Mouse (Mus musculus): Measurements from ENCODE around the gene Cdk5rap2.

Cdk5rap2 gene

DNA sequence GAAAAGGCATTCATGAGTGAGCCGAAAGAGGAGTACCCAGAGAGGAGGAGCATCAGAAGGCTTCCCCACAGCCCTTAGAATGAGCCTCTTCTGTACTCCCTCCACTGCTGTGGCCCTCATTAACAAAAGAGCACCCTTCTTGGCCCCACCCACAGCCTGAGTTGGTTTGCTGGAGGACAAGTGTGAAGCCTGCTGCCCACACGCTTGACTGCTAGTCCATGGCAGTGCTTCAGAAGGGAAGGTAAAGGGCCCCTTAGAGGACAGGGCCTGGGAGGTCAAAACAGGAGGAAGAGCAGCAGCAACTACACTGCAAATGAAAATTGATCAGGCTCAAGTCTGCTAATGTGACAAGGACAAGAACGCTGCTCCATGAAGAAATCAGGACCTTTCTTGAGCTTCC, 56.6 kb downstream of the Cdk5rap2 start:
- DNase-seq: no peak

DNA sequence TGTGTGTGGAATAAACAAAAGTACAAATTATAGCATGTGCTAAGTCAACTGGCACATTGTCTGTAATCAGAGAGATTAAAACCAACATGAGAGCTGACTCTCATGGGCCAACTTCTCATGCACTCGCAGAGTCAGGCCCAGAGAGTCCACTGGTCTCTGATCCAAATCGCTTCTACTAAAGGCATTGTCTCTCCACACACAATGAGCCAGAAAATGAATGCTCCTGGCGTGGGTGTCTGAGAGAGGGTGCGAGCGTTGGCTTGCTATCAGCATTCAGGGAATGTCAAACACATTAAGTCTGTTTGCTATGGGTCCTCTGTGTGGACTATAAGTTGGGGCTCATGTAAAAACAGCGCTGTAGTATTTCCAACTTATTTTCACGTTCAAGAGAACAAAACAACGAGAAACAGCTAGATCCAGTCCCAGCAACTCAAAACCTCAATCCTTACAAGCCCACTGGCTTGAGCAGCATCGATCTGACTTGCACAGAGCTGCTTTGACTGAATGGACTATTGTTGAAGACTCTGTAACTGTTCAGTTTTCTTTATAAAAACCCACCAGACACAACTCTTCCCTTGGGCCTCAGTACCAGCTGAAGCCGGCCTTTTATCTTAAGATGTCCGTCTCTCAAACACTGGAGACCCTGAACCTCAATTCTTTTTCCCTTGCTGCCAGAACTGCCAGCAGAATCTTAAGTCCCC, 74.6 kb downstream of the Cdk5rap2 start:
- no peak for DNase-seq

DNA sequence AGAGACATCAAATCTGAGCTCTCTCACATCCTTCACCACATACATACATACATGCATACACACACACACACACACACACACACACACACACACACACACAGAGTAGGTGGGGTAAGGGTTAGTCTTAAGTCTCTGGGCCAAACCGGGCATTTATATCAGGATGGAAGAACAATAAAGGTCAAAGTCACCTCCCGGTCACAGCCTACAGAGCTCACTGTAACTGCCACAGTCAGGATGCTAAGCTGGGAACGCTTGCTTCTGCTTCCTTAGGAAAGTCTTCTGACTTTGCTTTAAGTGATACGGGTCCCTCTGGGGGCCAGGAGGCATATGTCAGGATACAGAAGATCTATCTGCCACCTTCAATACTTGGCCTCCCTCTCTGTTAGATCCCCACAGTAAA, 75.2 kb downstream of the Cdk5rap2 start:
- DNase-seq: no peak

DNA sequence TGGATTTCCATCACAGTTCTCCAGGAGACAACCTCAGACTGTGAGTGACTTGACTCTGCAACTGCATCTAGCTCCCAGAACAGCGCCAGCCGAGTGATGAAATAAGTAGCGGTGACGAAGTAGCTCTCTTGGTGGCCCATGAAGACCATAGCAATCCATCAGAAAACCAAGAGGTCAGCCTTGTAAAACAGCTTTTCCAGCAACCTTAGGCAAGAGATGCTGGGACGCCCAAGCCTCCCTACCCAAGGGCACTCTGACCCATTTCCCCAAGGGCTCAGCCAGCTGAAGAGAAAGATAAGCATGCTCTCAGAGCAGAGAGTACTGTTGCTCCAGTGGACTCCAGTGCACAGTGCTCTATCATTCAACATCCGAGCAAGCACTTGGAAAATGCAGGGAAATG, 77.3 kb downstream of the Cdk5rap2 start:
- no peak for DNase-seq

DNA sequence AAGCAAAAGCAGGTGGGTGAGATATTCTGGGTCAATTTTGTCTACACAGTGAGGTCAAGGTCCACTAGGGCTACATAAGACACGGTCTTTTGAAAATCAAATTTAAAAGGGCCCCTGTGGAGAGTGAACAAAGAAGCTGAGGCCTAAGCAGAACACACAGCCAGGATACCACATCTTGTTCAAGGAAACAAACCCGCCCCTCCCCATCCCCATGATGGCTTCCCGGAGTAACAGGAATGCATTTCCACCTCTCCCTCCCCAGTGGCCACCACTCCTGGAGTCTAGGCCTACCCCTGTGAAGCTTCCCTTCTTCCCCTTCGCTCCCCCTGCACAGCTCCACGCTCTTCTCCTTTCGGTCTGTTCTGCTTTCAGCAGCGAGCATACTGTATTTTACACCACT, 77.7 kb downstream of the Cdk5rap2 start:
- no peak for DNase-seq

DNA sequence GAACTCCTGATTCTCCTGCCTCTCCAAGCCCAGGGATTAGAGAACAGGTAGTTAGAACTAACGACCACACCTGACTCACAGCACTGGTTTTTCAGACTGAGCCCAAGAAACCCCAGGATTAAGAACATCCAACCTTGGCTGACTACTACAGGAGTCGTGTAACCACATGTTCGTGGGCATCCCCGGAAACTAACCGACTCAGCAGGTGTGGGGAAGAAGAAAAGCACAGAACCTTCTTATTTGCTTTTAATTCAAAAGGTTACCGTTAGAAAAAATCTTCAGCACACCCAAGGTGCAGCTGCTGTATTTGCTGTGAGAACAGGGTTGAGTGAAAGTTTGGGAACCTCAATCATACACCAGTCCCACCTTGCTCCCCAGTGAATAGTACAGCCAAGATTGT, 79.1 kb downstream of the Cdk5rap2 start:
- DNase-seq: no peak

DNA sequence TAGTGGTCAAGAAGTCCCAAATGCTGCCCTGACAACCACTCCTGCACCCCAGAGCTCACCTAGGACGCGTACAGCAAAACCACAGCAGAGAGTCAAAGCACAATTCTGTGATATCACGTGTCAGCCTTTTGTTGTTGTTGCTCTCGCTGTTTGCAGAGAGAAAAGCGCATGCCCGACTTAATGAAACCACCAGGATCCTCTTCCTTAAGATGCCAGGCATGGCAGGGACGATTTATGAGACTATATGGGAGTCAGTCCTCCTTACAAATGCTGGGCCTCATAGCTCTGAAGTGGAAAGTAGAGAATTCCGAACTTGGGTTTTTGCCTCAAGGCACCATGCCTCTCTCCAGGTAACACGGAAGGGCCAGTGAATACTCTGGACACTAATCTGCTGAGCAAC, 82.2 kb downstream of the Cdk5rap2 start:
- DNase-seq: no peak

DNA sequence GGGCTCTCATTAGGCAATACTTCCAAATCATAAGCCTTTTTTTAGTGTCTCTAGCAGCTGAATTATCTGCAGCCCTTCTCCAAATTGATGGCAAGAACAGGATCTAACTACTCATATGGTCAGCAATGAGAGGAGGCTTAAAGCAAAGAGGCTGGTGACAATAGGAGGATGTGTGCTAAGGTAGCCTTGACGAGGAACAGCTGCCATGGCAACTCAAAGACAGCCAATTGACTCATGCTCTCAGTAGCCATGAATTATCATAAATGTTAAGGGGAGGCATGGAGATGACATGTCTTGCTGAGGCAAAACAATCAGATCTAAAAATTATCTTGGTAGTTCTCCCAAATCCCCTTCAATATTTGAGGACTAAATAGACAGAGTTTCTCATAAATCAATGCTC, 82.8 kb downstream of the Cdk5rap2 start:
- DNase-seq: no peak

DNA sequence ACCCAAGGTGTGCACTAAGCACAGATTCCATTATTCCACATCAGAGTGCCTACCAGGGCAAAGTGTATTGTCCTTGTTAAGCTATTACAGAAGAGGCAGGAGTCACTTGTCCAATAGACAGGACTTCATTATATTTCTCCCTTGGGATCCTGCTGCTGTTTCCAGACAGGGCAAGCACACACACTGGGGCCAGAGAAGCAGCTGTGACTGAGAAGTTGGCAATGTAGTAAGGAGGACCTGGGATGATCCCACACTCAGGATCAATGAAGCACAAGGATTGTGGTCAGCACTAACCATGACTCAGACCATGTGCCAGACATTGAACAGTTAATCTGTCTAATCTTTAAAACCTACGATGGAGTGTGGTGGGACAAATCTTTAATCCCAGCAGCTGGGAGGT, 88.7 kb downstream of the Cdk5rap2 start:
- no peak for DNase-seq

DNA sequence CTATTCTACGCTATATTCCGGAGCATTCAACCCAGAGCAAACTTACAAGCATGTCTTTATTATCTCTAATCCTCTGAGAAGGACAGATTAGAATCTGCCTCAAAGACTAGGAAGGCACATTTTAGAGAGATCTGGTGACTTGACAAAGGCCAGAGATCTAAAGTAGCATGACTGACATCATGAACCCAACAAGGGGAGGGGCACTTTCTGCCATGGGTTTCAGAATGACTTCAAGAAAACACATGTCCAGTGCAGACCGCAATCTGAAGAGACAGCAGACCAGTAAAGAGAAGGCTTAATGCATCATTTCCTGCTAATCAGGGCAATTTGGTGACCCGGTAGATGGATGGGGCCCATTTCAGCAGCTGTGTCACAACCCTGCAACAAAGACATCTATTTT, 98.1 kb downstream of the Cdk5rap2 start:
- no peak for DNase-seq

DNA sequence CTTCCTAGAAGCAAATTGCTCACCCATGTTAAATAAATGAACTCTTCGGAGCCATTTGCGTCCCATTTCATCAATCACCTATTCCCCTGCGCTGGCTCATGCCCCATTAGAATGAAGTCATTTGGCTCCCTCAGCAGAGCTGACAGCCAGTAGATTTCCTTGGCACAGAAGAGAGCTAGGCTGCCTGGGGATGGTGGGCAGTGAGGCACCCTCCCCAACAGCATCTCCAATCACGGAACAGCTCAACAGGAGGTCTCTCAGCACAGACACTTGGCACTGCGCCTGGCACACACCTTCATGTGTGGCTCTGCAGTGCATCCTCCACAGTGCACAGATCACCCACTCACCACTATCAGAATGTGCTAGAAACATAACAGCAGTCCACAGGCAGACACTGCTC, 98.7 kb downstream of the Cdk5rap2 start:
- peak; percentile 4 to 29 for DNase-seq

DNA sequence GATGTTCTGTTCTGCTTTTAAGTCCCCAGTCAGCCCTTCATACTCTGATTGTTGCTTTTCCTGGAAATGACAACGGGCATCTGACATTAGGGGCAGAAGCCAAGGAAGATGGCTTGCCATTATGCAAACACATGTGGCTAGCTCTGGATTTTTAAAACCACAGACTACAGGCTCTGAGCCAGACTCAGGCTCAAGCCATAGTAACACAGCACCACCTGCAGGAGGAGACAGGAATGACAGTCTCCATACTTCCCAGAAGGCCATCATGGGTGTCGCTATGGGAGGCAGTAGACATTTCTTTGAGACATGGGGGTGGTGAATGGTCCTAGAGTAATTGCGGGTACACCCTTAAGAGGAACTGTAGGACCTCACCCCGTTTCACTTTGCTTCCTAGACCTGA, 103.0 kb downstream of the Cdk5rap2 start:
- peak; percentile 33 to 73 for DNase-seq

DNA sequence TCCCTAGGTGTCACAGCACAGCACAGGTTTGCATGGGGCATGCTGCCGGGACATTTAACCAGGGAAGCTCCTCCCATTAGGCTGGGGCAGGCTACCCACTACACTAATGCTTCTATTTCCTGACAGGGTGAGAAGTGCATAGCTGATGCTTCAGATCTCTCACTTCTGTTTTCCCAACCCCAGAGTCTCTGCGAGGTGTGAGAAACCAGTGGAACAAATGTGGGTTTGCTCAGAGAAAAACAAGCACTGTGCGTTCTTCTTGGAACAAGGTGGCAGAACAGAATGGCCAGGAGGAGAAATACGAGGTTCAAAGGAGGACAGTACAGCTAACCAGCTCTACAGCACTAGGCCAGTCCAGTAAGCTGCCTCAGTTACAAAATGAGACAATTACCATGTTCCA, 106.4 kb downstream of the Cdk5rap2 start:
- no peak for DNase-seq

DNA sequence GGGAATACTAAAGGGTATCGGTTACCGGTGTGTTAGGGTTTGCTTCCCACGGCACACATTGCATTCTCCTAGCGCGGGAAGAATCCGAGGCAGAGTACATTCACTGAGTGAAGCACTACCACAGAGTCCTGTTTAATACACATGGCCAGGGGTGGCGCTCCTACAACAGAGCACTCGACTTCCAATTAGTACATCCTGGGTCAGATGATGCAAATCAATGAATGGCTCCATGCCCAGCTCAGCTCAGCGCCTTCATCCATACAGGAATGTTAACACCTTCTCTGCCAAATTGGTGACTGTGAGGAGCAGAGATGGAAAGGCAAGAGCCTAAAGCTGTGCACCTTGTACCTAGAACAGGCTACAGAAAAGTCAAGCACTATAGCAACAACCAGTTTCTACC, 109.1 kb downstream of the Cdk5rap2 start:
- no peak for DNase-seq

DNA sequence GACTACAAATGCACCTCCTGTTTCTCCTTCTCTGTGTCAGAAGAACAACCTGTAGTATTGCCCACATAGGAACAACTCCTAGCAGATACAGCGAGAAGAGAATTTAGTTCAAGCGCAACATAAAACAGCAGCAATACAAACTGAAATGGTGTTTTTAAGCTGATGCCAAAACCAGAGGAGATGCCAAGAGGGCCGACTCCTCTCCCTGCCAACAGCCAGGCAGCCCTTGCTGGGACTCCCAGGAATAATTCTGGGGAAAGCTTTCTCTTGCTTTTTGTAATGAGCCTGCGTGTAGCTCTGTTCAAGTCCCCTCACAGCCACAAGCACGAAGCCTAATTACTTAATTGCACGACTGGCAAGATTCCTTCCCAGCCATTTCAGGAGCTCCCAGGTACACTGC, 120.9 kb downstream of the Cdk5rap2 start:
- DNase-seq: no peak

DNA sequence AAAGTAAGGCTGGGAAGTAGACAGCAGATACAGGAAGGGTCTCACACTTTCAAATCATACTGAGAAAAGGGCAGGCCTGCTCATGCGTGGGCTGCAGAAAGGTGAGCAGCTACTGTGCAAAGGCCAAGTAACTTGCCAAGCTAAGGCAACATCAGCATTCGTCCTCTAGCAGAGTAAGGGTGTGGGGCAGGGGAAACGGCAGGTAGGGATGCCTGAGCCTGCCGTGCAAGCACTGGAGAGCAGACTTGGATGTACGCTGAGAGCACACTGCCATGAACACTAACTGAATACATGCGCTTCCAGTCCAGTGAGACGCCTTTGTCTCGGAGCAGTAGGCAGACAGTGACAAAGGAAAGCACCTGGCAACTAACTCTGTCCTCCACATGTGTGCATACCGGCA, 127.1 kb downstream of the Cdk5rap2 start:
- no peak for DNase-seq

DNA sequence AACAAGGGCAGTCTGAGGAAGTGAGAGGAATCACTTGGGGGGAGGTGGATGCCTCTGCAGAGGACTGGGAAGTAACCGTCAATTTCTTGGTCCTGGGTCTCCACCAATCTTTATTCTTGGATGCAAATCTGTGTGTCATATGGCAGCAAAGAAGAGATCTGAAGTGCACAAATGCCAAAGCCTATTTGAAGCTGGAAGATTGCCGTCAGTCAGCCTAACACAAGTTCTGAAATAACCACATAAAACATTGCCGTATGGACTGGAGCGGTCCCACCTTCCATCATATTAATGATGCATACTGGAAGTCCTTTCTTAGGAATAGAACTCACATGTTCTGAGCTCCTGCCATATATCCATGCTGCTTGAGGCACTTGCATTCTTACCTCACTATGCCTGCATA, 131.4 kb downstream of the Cdk5rap2 start:
- DNase-seq: no peak

DNA sequence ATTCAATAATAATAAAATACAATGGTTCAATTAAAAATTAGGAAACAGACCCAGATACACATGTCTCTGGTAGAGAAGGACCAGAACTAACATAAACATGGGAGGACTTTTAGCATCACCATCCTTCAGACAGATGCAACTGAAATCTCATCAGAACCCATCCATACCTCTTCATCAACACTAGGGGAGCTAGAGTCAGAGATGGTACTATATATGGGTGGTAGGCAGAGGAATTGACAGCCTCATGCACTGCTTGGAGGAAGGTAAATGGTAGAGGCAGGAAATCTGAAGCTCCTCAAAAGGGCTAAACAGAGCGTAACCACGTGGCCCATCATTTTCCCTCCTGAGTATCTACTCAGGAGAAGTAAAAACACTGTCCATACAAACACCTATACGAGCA, 132.2 kb downstream of the Cdk5rap2 start:
- no peak for DNase-seq

DNA sequence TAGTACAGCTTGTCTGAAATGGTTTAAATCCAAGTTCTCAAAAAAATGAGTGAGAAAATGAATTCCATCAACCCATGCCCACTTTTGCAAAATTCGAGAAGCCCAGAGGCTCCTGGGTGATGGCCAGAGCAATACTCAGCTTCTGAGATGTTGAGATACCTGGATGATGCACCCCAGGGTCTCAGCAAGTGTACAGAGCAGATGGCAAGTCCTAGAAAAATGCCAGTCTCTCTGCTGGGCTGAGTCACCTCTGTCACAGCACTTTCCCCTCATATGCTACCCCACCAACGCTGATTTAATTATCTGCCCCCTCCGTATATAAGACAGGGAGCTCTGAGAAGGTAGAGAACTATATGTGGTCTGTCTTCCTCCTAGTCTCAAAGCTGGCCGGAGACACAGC, 137.3 kb downstream of the Cdk5rap2 start:
- DNase-seq: no peak

DNA sequence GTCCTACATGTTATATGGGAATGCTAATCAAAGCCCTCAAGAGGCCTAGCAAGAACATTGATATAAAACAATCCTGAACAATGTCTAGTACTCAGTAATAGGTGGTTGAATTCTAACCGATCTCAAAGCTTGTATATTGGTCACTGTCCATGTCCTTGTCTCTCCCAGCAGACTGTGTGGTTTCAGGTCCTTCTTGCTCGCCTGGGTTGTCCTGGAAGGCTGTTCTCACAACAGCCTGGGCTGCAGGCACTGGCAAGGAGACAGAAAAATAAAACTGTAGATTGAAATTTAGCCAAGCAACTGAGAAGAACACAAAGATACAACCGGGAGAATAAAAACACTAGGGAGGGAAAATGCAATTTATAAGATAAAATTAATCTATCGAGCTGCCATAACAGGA, 137.7 kb downstream of the Cdk5rap2 start:
- no peak for DNase-seq

DNA sequence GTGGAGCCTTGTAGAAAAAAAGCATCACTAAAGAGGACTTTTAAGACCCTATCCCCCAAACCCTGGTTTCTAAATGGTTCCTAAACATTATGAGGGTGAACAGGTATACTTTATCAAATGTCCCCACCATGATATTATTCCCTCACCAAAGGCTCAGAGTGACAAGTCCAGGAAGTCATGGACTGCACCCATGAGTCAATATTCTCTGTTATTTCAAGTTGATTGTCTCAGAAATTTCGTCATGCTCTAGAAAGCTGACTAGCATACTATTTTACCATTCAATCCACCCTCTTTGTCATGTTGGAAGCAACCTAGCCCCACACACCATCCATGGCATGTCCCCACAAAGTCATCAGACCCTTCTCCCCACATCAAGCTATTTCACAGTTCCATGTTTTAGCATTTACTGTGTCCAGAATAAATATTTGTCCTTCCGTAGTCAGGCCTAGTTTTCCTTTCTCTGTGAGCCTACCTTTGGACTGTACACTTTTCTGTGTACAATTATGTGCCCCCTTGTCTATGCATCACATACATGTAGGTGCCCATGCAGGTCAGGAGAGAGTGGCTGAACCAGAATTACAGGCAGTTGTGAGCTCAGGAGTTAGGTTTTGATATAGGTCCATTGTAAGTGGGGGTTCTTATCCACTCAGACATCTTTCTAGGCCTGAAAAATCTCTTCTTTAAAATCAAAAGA, 142.9 kb downstream of the Cdk5rap2 start:
- DNase-seq: no peak

DNA sequence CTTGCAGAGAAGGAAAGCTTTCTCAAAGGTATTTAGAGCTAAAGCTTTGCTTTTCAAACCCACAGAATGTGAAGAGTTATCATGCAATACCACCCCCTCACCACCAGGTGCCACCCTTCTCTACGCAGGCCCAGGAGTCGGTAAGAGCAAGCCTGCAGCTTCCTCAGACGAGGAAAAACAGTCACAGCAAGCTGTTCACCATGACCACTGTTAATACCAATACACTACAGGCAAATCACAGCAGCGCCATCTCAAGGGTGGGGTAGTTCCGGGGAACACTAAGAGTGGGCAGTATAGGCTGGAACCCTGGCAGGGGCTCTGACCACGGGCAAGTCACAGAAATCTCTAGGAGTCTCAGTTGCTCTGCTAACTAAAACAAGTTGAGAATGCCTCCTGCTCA, 145.0 kb downstream of the Cdk5rap2 start:
- DNase-seq: peak in 1 of 2 experiments; percentile 56

DNA sequence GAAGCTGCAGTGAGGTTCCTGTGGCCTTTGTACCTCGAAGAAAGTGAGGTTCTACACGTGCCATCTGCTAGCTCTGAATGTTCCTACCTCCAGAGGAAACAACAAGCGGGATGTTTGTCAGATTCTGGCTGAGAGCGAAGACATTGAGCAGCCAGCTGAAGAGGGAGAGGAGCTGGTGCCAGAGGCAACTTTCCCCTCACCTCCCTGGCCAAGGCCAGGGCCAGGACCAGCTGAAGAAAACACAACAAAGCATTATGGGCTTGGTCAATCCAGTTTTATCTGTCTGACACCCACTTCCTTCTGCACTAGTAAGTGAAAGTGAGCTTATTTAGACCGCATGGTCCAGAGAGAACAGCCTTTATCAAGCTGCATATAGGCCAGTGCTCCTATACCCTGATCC, 147.4 kb downstream of the Cdk5rap2 start:
- no peak for DNase-seq

DNA sequence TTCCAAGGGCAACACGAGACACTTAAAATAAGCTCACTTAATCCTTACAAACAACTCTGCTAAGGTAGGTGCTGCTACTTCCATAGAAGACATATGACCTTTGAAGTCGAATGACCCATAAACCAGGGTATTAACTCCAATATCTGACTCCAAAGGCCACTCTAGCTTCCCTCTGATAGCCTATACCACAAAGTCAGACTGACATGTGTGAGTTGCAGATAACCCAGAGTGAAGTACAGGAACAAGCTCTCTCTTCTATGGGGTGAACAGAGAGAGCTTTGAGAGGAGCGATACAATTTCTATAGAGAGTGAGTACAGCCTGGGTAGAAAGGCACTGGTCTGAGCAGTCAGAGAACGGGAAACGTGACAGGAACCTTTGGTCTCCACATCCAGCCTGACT, 148.9 kb downstream of the Cdk5rap2 start:
- DNase-seq: no peak

DNA sequence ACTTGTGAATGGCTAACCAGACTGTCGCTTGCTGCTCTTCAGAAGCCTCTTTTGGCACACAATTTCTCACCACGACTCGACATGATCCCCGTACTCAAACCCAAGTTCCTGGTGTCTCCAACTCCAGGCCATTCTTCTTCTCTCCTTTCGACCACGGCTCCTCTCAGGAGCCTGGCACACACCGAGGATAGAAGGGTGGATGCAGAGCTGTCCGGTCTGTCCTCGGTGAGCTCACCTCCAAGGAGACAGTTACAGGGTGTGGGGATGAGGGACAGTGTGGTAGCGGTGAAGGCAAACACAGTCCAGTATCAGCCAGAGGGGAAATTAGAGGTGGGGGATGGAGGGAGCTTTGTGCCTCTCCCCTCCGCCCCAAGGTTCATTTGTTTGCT, 149.8 kb downstream of the Cdk5rap2 start:
- no peak for DNase-seq

Data from lung, postnatal 4 days (tissue).